Mouse (Mus musculus) right cerebral cortex, postnatal 10 days (tissue): ENCODE measurements around the gene Krtap17-1.

Experiments
- DNase-seq, 2 experiments: peaks; one replicate each; pipeline ENCODE4 v3.0.0; 2021; ENCODE audit warnings: low spot score in 2 of 2

Gene Krtap17-1

DNA sequence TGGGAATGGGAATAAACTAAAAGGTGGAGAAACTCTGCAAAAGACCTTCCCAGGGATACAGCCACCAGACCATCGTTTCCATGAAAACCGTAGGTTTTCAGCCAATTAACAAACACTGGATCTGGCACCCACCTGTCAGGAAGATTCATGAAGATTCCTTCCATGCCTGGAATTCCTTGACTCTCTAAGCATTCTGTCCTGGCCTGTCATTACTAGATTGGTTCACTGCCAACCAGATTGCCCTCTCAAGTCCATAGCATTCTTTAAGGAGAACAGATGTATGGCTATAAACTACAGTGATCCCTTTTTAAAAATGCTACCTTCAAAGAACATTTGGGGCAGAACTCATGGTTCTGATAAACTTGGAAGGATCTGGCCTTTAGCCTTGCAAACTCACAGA lies 27.8 kb downstream of the Krtap17-1 start:
- no peak for DNase-seq

DNA sequence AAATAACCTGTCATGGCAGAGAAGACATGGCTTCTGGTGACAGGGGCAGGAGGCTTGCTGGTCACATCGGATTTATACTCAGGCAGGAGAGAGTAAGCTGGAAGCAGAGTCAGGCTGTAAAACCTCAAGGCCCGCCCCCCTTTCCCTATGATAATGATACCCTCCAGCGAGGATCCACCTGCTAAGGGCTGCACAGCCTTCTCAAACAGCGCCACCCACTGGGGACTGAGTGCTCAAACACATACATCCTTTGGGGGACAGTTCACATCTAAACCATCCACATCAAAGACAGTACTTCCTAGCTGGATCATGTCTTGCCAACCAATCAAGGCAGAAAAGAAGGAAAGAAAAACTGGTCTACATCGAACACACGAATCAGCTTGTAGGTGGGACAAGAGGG lies 29.6 kb downstream of the Krtap17-1 start:
- no peak for DNase-seq

DNA sequence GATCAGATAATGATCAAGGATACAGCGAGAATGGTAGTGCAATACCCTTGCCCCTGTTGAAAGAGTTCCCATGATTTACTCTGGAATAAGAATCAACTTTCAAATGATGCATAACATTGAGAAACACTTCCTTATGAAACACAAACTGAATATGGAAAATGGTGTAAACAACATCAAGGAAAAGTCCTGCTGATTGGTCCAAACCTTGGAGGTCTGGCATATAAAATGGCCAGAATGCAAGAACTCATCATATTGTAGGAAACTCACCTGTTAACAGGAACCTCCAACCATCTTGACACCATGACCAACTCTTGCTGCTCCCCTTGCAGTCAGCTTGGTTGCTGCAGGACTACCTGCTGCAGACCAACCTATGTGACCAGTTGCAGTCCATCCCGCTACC lies 45.6 kb downstream of the Krtap17-1 start, which contains the start of gene Krtap9-5:
Krtap9-5 (plus strand) TSS at position 301 of the 400 bp plus-strand sequence.
- DNase-seq = no peak
